7 mouse cellular contexts compared by ENCODE assay signal in the genomic region with DNA sequence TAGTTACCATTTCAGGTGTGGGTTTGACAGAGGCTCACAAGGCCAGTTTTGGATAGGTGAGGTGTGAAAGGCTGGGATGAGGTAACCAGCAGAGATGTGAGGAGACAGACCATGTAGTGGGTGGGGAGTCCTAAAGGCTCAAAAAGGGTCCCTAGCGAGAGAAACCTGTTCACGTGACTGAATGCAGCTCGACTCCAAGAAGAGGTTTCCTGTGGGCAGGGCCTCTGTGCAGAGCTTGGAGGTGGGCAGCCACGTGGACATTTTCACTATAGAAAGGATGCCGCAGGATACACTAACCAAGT. TPM values are rescaled to one million over a fixed set of nuclear protein-coding genes. Genes with fewer than 3 reads are reported as not detected.
DNase-seq lines count a peak whose midpoint lies in the region; ATAC-seq lines count a peak whose summit lies in the region.

No protein-coding gene starts in this region.

- peak overlapping the region; percentile 96 for H3K4me3 ChIP-seq in megakaryocyte, embryonic 14.5 days (replicated peaks)
- peak overlapping the region; percentile 71 for H3K4me3 ChIP-seq in forebrain, embryonic 11.5 days (ENCODE audit: low read depth, low read length)
- peak overlapping the region; percentile 73 for H3K4me3 ChIP-seq in limb, embryonic 13.5 days
- H3K4me3 ChIP-seq in stomach, embryonic 14.5 days (ENCODE audit: low read depth, low read length): peak overlapping the region; percentile 72

- H3K27me3 ChIP-seq in megakaryocyte, embryonic 14.5 days (replicated peaks): no peaks in the 10 kb centered on the region
- H3K27me3 ChIP-seq in forebrain, embryonic 11.5 days (ENCODE audit: control insufficient read depth, insufficient read depth, low read length): no peaks in the 10 kb centered on the region
- no peaks in the 10 kb centered on the region for H3K27me3 ChIP-seq in limb, embryonic 13.5 days
- no peaks in the 10 kb centered on the region for H3K27me3 ChIP-seq in stomach, embryonic 14.5 days (ENCODE audit: control insufficient read depth, insufficient read depth, low read length)

- WGBS in forebrain, embryonic 11.5 days: 0% methylated on average over 5 of the region's 5 CpGs
- WGBS in limb, embryonic 13.5 days: under 1% methylated on average over 5 of the region's 5 CpGs
- WGBS in stomach, embryonic 14.5 days: 0% methylated on average over 5 of the region's 5 CpGs

- H3K27ac ChIP-seq in forebrain, embryonic 11.5 days (ENCODE audit: low read depth, low read length): no peak overlapping the region
- H3K27ac ChIP-seq in limb, embryonic 13.5 days: no peak overlapping the region
- H3K27ac ChIP-seq in stomach, embryonic 14.5 days (ENCODE audit: low read length): peak overlapping the region; percentile 44; the same call in 1 of the 2 replicates

- H3K4me2 ChIP-seq in forebrain, embryonic 11.5 days (ENCODE audit: low read depth, low read length, severe bottlenecking): peak overlapping the region; percentile 70
- peak overlapping the region; percentile 80 for H3K4me2 ChIP-seq in limb, embryonic 13.5 days (replicated peaks)
- peak overlapping the region; percentile 72 for H3K4me2 ChIP-seq in stomach, embryonic 14.5 days (replicated peaks; ENCODE audit: low read depth, low read length)

- peaks cover 15% of the 10 kb centered on the region for H3K36me3 ChIP-seq in megakaryocyte, embryonic 14.5 days (replicated peaks; ENCODE audit: low read length)
- H3K36me3 ChIP-seq in forebrain, embryonic 11.5 days (ENCODE audit: control insufficient read depth, insufficient read depth, low read length): no peaks in the 10 kb centered on the region
- H3K36me3 ChIP-seq in limb, embryonic 13.5 days: peaks cover 18% of the 10 kb centered on the region
- H3K36me3 ChIP-seq in stomach, embryonic 14.5 days (ENCODE audit: control insufficient read depth, insufficient read depth, low read length): peaks cover 6% of the 10 kb centered on the region

- H3K9ac ChIP-seq in forebrain, embryonic 11.5 days (ENCODE audit: low read length): peak overlapping the region; percentile 20
- H3K9ac ChIP-seq in limb, embryonic 13.5 days: no peak overlapping the region
- no peak overlapping the region for H3K9ac ChIP-seq in stomach, embryonic 14.5 days (replicated peaks; ENCODE audit: low read depth, low read length)

- intact Hi-C loops in left cerebral cortex, postnatal 4 days (cut with DNase I): no loop called here

- no peak for ATAC-seq in megakaryocyte, adult 5-6 weeks (ENCODE audit: poor library complexity, severe bottlenecking)
- ATAC-seq in forebrain, embryonic 11.5 days (replicated peaks; ENCODE audit: low FRiP score): no peak
- no peak for ATAC-seq in limb, embryonic 13.5 days (ENCODE audit: low FRiP score, low read depth)
- no peak for ATAC-seq in stomach, embryonic 14.5 days (ENCODE audit: insufficient number of reproducible peaks, insufficient read depth, low FRiP score, low read depth)

- no peak for DNase-seq in forebrain, embryonic 11.5 days (ENCODE audit: low spot score)
- DNase-seq in retina, postnatal 1 day: no peak
- DNase-seq in left cerebral cortex, postnatal 4 days: no peak

- no peaks in the 10 kb centered on the region for H3K9me3 ChIP-seq in megakaryocyte, embryonic 14.5 days
- no peaks in the 10 kb centered on the region for H3K9me3 ChIP-seq in forebrain, embryonic 11.5 days (ENCODE audit: control insufficient read depth, low read length)
- H3K9me3 ChIP-seq in limb, embryonic 13.5 days: no peaks in the 10 kb centered on the region
- no peaks in the 10 kb centered on the region for H3K9me3 ChIP-seq in stomach, embryonic 14.5 days (ENCODE audit: control insufficient read depth, low read depth, low read length)

- peaks cover 40% of the 10 kb centered on the region for H3K4me1 ChIP-seq in megakaryocyte, embryonic 14.5 days
- 0 out of 2 replicates have a peak, but pooled peaks cover 2% of the 10 kb centered on the region for H3K4me1 ChIP-seq in forebrain, embryonic 11.5 days (replicated peaks; ENCODE audit: control insufficient read depth, insufficient read depth, low read length)
- H3K4me1 ChIP-seq in limb, embryonic 13.5 days: peaks cover 11% of the 10 kb centered on the region
- 0 out of 2 replicates have a peak, but pooled peaks cover 4% of the 10 kb centered on the region for H3K4me1 ChIP-seq in stomach, embryonic 14.5 days (ENCODE audit: control insufficient read depth, insufficient read depth, low read length)

RNA-seq across cellular contexts. Expression of gene Hexdc, which starts 0.4 kb away (rescaled TPM):
- 3.7 and 4.2 TPM in 2 replicates for polyA plus RNA-seq in megakaryocyte, embryonic 14.5 days (2012; ENCODE audit: insufficient read depth, low replicate concordance)
- 1.5 and 3.1 TPM in 2 replicates for total RNA-seq in megakaryocyte, adult 5-6 weeks (2015)
- total RNA-seq in megakaryocyte, adult 5-6 weeks (2017): 3.6 and 3.9 TPM in 2 replicates
- polyA plus RNA-seq in forebrain, embryonic 11.5 days (2014; fragmentation: Nextera tagmentation; extraction: Ambion mirVana): 7.3 and 7.8 TPM in 2 replicates
- 10.4 and 10.6 TPM in 2 replicates for polyA plus RNA-seq in limb, embryonic 13.5 days (2015; fragmentation: Nextera tagmentation; extraction: Ambion mirVana)
- 12.0 and 12.6 TPM in 2 replicates for polyA plus RNA-seq in stomach, embryonic 14.5 days (2014; fragmentation: Nextera tagmentation; extraction: Ambion mirVana)
- 10 to 100 TPM; 54.9 to 57.3 TPM for total RNA-seq in left cerebral cortex, postnatal 4 days (2021)

RNA-seq across cellular contexts. Expression of gene Ogfod3, which starts 0.7 kb away (rescaled TPM):
- 4.5 and 7.6 TPM in 2 replicates for polyA plus RNA-seq in megakaryocyte, embryonic 14.5 days (2012; ENCODE audit: insufficient read depth, low replicate concordance)
- 7.0 and 11.7 TPM in 2 replicates for total RNA-seq in megakaryocyte, adult 5-6 weeks (2015)
- total RNA-seq in megakaryocyte, adult 5-6 weeks (2017): 2.0 and 5.5 TPM in 2 replicates
- 20.3 and 20.5 TPM in 2 replicates for polyA plus RNA-seq in forebrain, embryonic 11.5 days (2014; fragmentation: Nextera tagmentation; extraction: Ambion mirVana)
- polyA plus RNA-seq in limb, embryonic 13.5 days (2015; fragmentation: Nextera tagmentation; extraction: Ambion mirVana): 20.0 and 22.4 TPM in 2 replicates
- polyA plus RNA-seq in stomach, embryonic 14.5 days (2014; fragmentation: Nextera tagmentation; extraction: Ambion mirVana): 28.0 and 34.7 TPM in 2 replicates
- 1 to 10 TPM; 7.7 to 8.0 TPM for total RNA-seq in left cerebral cortex, postnatal 4 days (2021)

RNA-seq across cellular contexts. Expression of gene Cybc1, which starts 25.3 kb away (rescaled TPM):
- polyA plus RNA-seq in megakaryocyte, embryonic 14.5 days (2012; ENCODE audit: insufficient read depth, low replicate concordance): 1.1 and 9.5 TPM in 2 replicates
- total RNA-seq in megakaryocyte, adult 5-6 weeks (2015): 65.8 and 70.5 TPM in 2 replicates
- 59.2 and 71.8 TPM in 2 replicates for total RNA-seq in megakaryocyte, adult 5-6 weeks (2017)
- 31.7 and 39.2 TPM in 2 replicates for polyA plus RNA-seq in forebrain, embryonic 11.5 days (2014; fragmentation: Nextera tagmentation; extraction: Ambion mirVana)
- 40.2 and 41.5 TPM in 2 replicates for polyA plus RNA-seq in limb, embryonic 13.5 days (2015; fragmentation: Nextera tagmentation; extraction: Ambion mirVana)
- polyA plus RNA-seq in stomach, embryonic 14.5 days (2014; fragmentation: Nextera tagmentation; extraction: Ambion mirVana): 36.9 and 40.6 TPM in 2 replicates
- total RNA-seq in left cerebral cortex, postnatal 4 days (2021): 10 to 100 TPM; 24.0 to 27.3 TPM

RNA-seq across cellular contexts. Expression of gene Narf, which starts 33.2 kb away (rescaled TPM):
- polyA plus RNA-seq in megakaryocyte, embryonic 14.5 days (2012; ENCODE audit: insufficient read depth, low replicate concordance): 10.2 and 13.3 TPM in 2 replicates
- 16.9 and 18.3 TPM in 2 replicates for total RNA-seq in megakaryocyte, adult 5-6 weeks (2015)
- 32.1 and 35.8 TPM in 2 replicates for total RNA-seq in megakaryocyte, adult 5-6 weeks (2017)
- 58.9 and 70.1 TPM in 2 replicates for polyA plus RNA-seq in forebrain, embryonic 11.5 days (2014; fragmentation: Nextera tagmentation; extraction: Ambion mirVana)
- polyA plus RNA-seq in limb, embryonic 13.5 days (2015; fragmentation: Nextera tagmentation; extraction: Ambion mirVana): 69.3 and 73.5 TPM in 2 replicates
- 43.2 and 53.8 TPM in 2 replicates for polyA plus RNA-seq in stomach, embryonic 14.5 days (2014; fragmentation: Nextera tagmentation; extraction: Ambion mirVana)
- total RNA-seq in left cerebral cortex, postnatal 4 days (2021): 10 to 100 TPM; 70.6 to 73.2 TPM

RNA-seq across cellular contexts. Expression of gene Uts2r, which starts 43.7 kb away (rescaled TPM):
- polyA plus RNA-seq in megakaryocyte, embryonic 14.5 days (2012; ENCODE audit: insufficient read depth, low replicate concordance): not detected in 2 replicates
- not detected in 2 replicates for total RNA-seq in megakaryocyte, adult 5-6 weeks (2015)
- not detected in 2 replicates for total RNA-seq in megakaryocyte, adult 5-6 weeks (2017)
- polyA plus RNA-seq in forebrain, embryonic 11.5 days (2014; fragmentation: Nextera tagmentation; extraction: Ambion mirVana): not detected in 2 replicates
- 1.2 and 1.3 TPM in 2 replicates for polyA plus RNA-seq in limb, embryonic 13.5 days (2015; fragmentation: Nextera tagmentation; extraction: Ambion mirVana)
- polyA plus RNA-seq in stomach, embryonic 14.5 days (2014; fragmentation: Nextera tagmentation; extraction: Ambion mirVana): not detected in 2 replicates
- total RNA-seq in left cerebral cortex, postnatal 4 days (2021): not detected
